16 mouse cellular contexts compared by ENCODE assay signal in the genomic region with DNA sequence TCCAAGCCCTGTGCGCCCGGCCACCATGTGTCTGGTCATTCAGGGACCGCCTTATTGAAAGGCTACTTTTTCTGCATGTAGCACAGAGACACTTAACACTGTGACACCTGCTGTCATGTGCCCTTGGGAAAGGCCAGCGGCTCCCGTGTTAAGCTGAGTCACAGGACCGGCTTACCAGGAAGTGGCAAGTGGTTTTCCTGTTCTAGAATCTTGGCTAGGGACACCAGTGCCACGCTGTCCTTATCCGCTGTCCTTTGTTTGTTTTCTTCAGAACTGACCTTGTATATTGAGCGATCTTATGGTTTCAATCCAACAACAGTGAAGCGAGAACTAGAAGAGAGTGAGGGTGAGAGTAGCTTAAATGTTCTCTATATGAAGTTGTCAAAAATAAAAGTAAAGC.
"Had no signal": no experiment of that assay in that cellular context is flagged by ENCODE, and none has a peak within 500 bp of the region (broad histone marks: within the 10 kb centered on the region; RNA-seq: fewer than 3 reads in every experiment).

No protein-coding gene starts in this region.

- H3K4me2 ChIP-seq: hindbrain, embryonic 15.5 days; kidney, embryonic 15.5 days; limb, embryonic 12.5 days; liver, embryonic 11.5 days; liver, embryonic 15.5 days; midbrain, embryonic 12.5 days had no signal

- H3K9me3 ChIP-seq: hindbrain, embryonic 15.5 days; kidney, embryonic 15.5 days; limb, embryonic 12.5 days; liver, embryonic 15.5 days; midbrain, embryonic 12.5 days had no signal

- H3K36me3 ChIP-seq: hindbrain, embryonic 15.5 days; limb, embryonic 12.5 days; midbrain, embryonic 12.5 days had no signal

- H3K9ac ChIP-seq: hindbrain, embryonic 15.5 days; kidney, embryonic 15.5 days; limb, embryonic 12.5 days; liver, embryonic 15.5 days; midbrain, embryonic 12.5 days had no signal

- DNase-seq: kidney, adult 2 months; kidney, postnatal 14 days; lung, adult 2 months; lung, postnatal 10 days; right cerebral cortex, adult 18-20 months; right cerebral cortex, postnatal 25 days; thymus, adult 2 months; thymus, postnatal 25 days had no signal

- H3K4me1 ChIP-seq: hindbrain, embryonic 15.5 days; kidney, embryonic 15.5 days; midbrain, embryonic 12.5 days had no signal

- H3K27me3 ChIP-seq: hindbrain, embryonic 15.5 days; kidney, embryonic 15.5 days; limb, embryonic 12.5 days; liver, embryonic 15.5 days; midbrain, embryonic 12.5 days had no signal

- H3K4me3 ChIP-seq: hindbrain, embryonic 15.5 days; kidney, embryonic 15.5 days; left cerebral cortex, adult 2 months; limb, embryonic 12.5 days; liver, embryonic 15.5 days; midbrain, embryonic 12.5 days had no signal

- H3K27ac ChIP-seq: hindbrain, embryonic 15.5 days; kidney, embryonic 15.5 days; left cerebral cortex, adult 2 months; limb, embryonic 12.5 days; liver, embryonic 15.5 days; midbrain, embryonic 12.5 days had no signal

- ATAC-seq: midbrain, embryonic 16.5 days had no signal
